Mouse (Mus musculus): ENCODE results near the gene Cab39l. TPM values are rescaled to one million over a fixed set of nuclear protein-coding genes. Genes with fewer than 3 reads are reported as not detected.
A peak's percentile ranks its signal among the peaks of the same experiment; 100 is the strongest.
"Not testable (repeated sequence)": the region's sequence is repeated elsewhere in the genome, so short reads cannot be mapped to it uniquely, and the experiment has no call there.

The Cab39l gene
- total RNA-seq, 2 experiments from 2014 or later = 14.0 to 16.6 TPM

- DNase-seq = no peak
Measured at GRCm38 (mm10) chr14:59566756-59567155, 126.0 kb downstream of the Cab39l start.

- DNase-seq = no peak
Measured at GRCm38 (mm10) chr14:59576385-59576784, 135.6 kb downstream of the Cab39l start.

DNA sequence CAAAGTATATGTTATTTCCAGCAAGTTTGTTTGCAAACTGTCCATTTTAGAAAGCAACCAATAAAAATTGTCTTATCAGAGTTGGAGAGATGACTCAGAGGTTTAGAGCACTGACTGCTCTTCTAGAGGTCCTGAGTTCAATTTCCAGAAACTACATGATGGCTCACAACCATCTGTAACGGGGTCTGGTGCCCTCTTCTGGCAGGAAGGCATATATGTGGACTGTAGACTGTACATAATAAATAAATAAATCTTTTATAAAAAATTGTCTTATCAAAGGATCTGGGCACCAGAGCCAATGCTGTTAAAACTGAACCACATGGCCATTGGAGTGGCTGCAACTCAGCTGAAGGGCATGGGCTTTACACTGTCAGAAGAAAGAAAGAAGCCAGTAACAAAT lies 149.8 kb downstream of the Cab39l start:
- no peak for DNase-seq

DNA sequence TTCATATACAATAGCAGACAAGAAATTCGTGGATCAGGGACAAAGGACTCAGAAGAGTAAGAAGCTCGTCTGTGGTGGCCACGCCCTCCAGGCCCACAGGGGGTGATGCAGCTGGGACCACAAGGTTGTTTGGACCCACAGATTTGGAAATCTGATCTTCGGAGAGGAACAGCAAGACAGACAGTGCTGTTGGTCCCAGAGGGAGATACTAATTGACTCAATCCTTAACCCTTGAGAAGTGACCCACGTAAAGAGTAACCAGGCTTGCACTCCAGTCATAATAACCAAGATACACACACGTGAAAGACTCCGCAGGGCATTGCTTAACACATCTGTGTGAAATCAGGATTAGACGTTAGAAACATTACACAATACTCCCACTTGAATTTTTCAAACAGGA lies 151.1 kb downstream of the Cab39l start:
- no peak for DNase-seq

- DNase-seq = no peak
Measured at GRCm38 (mm10) chr14:59592593-59592992, 151.8 kb downstream of the Cab39l start.

GRCm38 (mm10) chr14:59594988-59595387 lies 154.2 kb downstream of the Cab39l start:
- DNase-seq = no peak

DNA sequence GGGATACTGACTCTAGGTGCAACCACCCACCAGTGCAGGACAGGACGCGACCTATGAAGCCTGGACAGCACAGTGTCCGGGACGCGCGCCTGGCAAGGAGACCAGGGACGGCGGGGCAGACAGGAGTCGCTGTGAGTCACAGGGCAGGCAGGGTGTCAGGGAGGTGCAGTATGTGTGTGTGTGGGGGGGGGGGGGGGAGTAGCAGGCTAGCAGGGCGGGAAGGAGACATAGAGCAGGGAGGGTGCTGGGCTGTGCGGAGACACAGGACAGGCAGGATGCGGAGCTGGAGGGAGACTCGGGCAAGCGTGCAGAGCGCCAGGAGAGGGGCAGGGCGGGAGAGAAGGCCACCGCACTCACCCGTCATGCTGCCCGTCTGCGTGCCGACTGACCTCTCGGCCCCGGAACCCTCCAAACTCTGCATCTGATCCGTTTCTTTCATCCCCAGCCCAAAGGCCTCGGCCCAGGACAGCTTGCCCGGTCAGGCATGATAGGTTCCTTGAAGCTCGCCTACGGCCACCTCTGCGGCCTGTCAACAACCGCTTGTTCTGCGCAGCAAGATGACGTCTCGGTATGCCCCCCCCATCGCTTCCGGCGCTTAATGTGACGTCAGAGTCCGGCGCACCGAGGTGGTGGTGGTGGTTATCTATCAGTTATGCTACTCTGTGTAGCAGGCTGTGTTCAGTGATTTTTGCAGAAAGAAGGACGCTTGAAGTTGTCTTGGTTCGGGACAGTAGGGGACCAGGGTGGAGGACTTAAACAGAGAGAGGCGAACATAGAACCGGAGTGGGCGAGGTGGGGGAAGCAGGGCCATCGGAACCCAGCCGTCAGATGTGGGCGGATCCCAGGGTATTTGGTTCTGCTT lies 156.9 kb downstream of the Cab39l start, which contains the start of gene Cdadc1:
Gene Cdadc1, minus strand, starts transcription at position 562 of the 862 bp plus-strand sequence.
- peak; percentile 93 for DNase-seq

- no peak for DNase-seq
Measured at GRCm38 (mm10) chr14:59598260-59598627, 157.5 kb downstream of the Cab39l start.

DNA sequence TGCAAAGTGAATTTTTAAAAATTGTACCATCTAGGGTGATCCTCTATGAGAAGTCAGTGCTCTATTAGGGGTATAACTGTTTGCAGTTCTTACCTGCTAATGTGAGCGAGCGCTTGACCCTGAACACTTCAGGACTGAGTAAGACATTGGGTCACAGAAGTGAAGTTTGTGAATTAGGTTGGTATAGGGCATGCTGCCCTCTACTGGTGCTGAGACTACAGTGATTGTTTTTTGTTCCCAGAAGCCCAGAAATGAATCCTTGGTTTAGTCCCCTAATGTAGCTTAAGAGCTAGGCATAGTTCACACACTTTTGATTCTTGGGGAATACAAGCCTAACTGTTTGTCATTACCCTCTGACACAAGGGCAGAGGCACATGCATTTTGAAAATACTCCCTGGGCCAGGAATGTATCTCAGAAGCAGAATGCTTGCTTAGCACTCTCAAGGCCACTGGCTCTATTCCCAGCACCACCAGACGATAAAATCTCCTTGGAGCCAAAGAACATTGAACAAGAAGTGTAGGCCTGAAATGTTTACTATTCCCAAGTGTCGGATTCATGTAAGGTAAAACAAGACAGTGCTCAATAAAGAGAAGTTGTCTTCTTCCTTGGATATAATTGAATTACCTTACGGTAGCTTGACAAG lies 163.4 kb downstream of the Cab39l start:
- no peak for DNase-seq

GRCm38 (mm10) chr14:59605671-59606353 lies 165.0 kb downstream of the Cab39l start:
- peak; percentile 80 for DNase-seq

GRCm38 (mm10) chr14:59607021-59607420 lies 166.2 kb downstream of the Cab39l start:
- no peak for DNase-seq

DNA sequence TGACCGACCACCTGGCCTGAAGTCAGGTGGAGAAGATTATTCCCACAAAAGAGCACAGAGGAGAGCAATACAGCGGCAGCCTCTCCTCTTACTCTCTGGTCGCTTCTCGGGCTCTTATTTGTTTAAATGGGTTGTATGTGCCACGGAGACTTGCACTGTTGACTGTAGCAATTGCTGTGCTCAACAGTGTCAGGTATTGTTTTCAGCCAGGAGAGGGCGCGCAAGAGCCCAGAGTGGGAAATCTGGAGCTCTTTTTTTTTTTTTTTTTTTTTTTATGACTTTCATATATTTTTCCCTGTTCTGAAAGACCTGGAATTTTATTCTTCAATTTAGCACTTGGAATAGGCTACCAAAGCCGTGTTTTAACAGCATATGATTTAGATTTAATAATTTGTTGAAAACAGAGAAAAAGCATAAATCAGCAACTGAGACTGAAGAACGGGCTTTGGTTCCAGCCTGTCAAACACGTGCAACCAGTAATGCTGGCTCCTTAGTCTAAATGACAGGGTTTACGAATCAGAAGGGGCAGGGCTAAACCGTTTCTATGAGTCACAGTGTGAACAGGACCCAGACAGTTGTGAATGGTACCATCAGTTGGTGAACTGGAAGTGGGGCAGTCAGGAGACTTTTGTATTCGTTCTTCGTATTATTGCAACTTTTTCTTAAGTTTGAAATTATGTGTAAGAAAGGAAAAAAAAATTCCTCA lies 172.3 kb downstream of the Cab39l start:
- DNase-seq = peak; percentile 83

DNA sequence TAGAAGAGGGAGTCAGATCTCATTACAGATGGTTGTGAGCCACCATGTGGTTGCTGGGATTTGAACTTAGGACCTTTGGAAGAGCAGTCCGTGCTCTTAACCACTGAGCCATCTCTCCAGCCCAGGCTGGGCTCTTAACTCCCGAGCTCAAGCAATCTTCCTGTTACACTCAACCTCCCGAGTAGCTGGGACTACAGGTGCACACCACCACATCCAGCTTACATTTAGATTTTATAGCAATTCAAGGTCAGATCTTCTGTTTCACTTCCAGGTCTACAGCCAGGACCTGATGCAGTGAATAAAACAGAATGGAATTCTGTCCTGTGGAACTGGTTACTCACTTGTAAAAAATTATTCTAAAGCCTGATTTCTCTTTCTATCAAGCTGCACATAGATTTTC lies 173.4 kb downstream of the Cab39l start:
- DNase-seq = not testable (repeated sequence)

DNA sequence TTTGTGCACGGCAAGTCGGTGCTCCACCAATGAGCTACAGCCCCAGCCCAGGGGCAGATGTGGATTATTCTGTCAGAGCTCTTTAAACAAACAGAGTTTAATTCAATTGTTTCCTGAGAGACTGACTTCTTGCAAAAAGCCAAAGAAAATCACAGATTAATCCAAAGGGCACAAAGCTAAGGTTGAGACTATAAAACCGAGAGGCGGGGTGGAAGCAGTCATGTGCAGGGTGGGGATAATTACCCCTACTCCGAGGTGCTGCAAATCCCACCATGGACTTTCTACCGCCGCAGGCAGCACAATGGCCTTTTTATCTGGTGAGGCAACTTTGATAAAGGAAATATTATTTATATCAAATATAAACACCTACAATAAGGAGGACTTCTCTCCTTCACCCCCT lies 176.0 kb downstream of the Cab39l start:
- DNase-seq = no peak

DNA sequence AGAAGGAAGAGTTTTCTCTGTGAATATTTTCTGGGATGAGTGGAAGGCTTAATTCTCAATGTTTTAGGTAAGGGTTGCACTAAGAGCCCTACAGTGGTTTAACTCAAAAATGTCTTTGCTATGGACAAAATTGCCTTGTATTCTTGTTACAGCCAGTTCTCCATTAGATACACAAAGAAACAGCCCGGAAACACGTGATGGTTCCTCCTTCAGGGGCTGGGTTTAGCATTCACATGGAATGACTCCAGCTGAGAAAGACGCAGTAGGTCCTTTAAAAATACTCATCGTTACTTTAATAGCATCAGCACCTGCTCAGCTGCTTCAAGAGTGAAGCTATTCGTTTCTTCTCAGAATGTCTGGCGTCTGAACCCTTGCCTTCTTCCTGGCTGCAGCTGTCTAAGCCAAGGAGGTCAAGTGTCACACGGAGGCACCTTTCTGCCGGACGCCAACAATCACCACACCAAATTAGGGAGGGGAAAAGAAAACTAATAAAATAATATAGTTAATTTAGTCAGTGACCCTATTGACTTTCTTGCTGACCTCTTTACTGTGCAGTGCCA lies 183.6 kb downstream of the Cab39l start:
- no peak for DNase-seq

DNA sequence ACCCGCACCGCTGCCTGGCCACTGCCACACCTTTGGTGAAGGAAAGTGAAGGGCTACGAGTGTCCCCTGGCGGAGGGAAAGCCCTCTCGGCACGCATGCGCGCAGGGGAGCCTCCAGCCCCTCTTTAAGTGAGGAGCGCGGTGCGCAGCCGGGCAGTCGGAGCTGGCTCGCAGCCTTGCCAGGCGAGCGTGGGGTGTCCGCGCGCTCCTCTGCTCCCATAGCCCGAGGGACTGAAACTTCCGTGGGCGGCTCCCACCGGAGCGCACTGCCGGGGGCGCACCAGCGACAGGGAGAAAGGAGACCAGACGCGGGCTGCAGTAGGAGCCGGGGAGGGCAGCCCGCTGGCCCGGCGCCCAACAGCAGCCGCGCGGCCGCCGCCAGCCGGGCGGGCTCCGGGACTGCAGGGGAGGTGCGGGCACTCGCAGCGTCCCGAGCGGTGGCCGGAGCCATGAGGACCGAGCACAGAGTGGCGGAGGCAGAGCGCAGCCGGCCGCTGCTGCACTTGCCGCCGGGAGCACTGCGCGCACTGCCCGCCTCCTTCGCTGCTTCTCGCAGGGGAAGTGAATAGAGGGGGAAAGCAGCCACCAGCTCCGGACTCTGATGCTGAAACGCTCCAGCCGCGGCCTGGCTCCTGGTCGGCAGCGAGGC lies 184.5 kb downstream of the Cab39l start, which contains the start of gene Shisa2:
Gene Shisa2, plus strand, starts transcription at position 151 of the 648 bp plus-strand sequence.
- DNase-seq = peak; percentile 78

DNA sequence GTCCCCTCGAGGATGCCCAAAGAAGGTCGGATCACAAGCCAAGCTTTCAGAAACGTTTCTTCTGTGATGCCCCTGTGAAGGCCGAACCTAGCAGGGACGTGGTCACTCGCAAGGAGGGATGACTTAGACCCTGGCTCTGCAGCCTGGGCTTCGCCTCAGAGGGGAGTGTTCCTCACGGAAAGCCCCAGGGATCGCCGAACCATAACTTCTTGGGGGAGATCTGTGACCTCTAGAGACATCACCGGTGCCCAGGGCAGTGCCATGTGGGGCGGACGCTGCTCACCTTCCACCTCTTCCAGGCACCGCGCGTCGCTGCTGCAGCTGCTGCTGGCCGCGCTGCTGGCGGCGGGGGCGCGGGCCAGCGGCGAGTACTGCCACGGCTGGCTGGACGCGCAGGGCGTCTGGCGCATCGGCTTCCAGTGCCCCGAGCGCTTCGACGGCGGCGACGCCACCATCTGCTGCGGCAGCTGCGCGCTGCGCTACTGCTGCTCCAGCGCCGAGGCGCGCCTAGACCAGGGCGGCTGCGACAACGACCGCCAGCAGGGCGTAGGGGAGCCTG lies 185.1 kb downstream of the Cab39l start:
- peak; percentile 67 for DNase-seq

- peak; percentile 28 for DNase-seq
Measured at GRCm38 (mm10) chr14:59626711-59627110, 185.9 kb downstream of the Cab39l start.

DNA sequence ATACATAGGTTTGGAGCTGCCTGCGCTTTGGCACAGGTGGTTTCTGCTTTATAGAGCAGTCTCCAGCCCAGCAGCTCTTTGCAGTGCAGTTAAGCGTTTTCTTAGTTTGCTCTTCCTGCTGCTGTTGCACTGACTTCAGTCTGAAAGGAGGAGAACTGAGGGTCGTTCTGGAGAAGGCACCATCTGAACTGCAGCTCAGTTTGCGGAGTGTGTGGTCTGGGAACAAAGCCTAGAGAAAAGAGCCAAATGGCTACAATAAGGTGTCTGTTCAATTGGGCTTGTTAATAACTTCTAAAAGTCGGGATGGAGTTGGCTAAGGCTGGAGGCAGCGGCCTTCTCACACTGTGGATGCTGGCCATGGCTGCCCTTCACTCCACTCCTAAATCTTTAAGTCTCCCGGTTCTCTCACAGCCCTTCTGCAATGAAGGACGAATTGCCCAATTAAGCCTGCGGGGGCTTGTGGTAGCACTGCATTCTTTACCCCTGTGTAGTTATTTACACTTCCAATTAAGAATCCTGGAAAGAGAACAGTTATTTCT lies 186.4 kb downstream of the Cab39l start:
- no peak for DNase-seq

GRCm38 (mm10) chr14:59627823-59628222 lies 187.1 kb downstream of the Cab39l start:
- peak; percentile 30 for DNase-seq

DNA sequence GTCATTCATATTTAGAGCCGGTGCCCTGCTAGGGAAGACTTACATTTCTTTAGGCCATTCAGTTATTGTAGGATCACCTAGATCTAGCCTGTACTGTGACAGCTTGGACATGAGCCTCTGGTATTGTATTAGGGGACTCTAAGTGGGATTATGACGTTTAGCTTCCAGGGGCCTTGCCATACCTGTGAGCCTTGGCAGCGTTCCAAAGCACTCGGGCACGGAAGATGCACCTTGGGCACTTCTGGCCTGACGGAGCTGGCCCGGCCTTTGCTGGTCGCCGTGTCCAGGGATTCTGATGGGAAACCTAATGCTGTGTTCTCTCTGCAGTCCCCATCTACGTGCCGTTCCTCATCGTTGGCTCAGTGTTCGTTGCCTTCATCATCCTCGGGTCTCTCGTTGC lies 188.5 kb downstream of the Cab39l start:
- peak; percentile 26 for DNase-seq
